Mouse (Mus musculus): Measurements from ENCODE around the gene Gm27027. TPM values are rescaled to one million over a fixed set of nuclear protein-coding genes. Genes with fewer than 3 reads are reported as not detected.

The Gm27027 gene
- polyA plus RNA-seq, 1 experiment from 2014 or later = not detected

DNA sequence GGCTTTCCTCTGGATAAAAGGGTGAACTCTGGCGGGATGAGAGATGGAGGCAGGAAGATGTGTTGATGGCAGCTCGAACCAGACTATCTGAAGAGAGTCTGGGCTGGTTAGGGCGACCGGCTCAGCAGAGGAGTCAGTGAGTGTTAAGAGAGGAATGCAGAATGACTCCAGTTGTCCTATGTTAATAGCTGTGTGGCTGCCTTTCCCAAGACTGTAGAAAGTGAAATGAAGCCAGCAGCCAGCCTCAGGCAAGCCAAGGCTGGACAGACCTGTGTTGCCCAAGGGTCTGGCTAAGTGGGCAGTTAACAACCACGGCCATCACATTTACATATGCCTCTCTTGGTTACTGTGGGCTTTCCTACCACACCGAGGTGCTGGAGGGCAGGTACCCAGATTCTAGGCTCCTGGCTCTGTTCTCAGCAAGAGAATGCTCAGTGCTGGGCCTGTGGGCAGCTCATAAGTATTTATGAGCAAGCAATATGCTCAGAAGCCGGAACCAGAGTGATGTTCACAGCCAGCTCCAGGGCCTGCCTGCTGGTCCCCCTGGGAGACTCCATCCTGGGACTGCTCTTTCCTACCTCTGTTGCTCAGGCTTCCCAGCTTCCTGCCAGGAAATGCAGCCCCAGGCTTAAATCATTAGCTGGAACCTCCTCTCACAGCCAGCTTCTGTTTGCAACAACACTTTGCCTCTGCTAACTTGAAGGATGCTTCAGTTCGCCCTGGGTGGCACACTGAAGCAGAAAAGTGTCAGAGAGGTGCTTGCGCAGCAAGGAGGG, 88.4 kb downstream of the Gm27027 start:
- TF ChIP-seq CTCF (IDR thresholded peaks at IDR 0.05; ENCODE audit: low read depth) (no peak), EP300 (IDR thresholded peaks at IDR 0.05; ENCODE audit: low read depth) (no peak)
- H3K4me1 ChIP-seq (ENCODE audit: insufficient read depth) = no peaks in the 10 kb centered on the region
- 61% methylated on average over 9 of the region's 9 CpGs for WGBS (ENCODE audit: insufficient replicate concordance)
- no peaks in the 10 kb centered on the region for H3K27me3 ChIP-seq (ENCODE audit: insufficient read depth, low read length)
- no peak overlapping the region for H3K4me2 ChIP-seq (ENCODE audit: low read depth, low read length)
- DNase-seq (no peak), ATAC-seq (no peak)
- H3K36me3 ChIP-seq (replicated peaks; ENCODE audit: insufficient read depth, low read length) = no peaks in the 10 kb centered on the region
- H3K9me3 ChIP-seq (ENCODE audit: low read length) = no peaks in the 10 kb centered on the region
- H3K4me3 ChIP-seq (ENCODE audit: low read depth, low read length) = no peak overlapping the region
- H3K27ac ChIP-seq (ENCODE audit: low read depth) = no peak overlapping the region
- H3K9ac ChIP-seq (replicated peaks) = no peak overlapping the region

Other genes with a start within 250 kb of the Gm27027 start
- gene Ext2, start 173.8 kb downstream of the Gm27027 start, polyA plus RNA-seq (2015; fragmentation: Nextera tagmentation; extraction: Ambion mirVana) = 22.6 TPM in 2 replicates
- gene Accs, start 146.4 kb downstream of the Gm27027 start, polyA plus RNA-seq (2015; fragmentation: Nextera tagmentation; extraction: Ambion mirVana) = 1.3 and 1.6 TPM in 2 replicates
- gene Accsl, start 127.2 kb downstream of the Gm27027 start, polyA plus RNA-seq (2015; fragmentation: Nextera tagmentation; extraction: Ambion mirVana) = 0.13 TPM in 1 of 2 replicates, not detected in the other
- gene Gm13889, start 39.2 kb downstream of the Gm27027 start, polyA plus RNA-seq (2015; fragmentation: Nextera tagmentation; extraction: Ambion mirVana) = 5.2 and 6.1 TPM in 2 replicates
- gene Alkbh3, start 14.5 kb upstream of the Gm27027 start, polyA plus RNA-seq (2015; fragmentation: Nextera tagmentation; extraction: Ambion mirVana) = 24.8 and 28.9 TPM in 2 replicates
- gene Hsd17b12, start 161.6 kb upstream of the Gm27027 start, polyA plus RNA-seq (2015; fragmentation: Nextera tagmentation; extraction: Ambion mirVana) = 61.8 and 70.1 TPM in 2 replicates

Data from liver, postnatal 0 days (tissue).